Mouse (Mus musculus) cerebellum, adult 2 months (tissue): ENCODE results near the gene Atg7.

Experiments used
- CTCF ChIP-seq: fragments of 200-500 bp; IDR thresholded peaks from 2 replicates; pipeline ENCODE4 v1.5.1; 2011; ENCODE audit warnings: low read depth, mild to moderate bottlenecking, control low read depth, low read length, moderate library complexity, borderline replicate concordance; ENCODE audit not compliant: insufficient read depth
- POLR2A ChIP-seq: fragments of 200-500 bp; IDR thresholded peaks from 2 replicates; pipeline ENCODE4 v1.6.1; 2011; ENCODE audit warnings: low read length, control low read depth, borderline replicate concordance; ENCODE audit not compliant: insufficient read depth

DNA sequence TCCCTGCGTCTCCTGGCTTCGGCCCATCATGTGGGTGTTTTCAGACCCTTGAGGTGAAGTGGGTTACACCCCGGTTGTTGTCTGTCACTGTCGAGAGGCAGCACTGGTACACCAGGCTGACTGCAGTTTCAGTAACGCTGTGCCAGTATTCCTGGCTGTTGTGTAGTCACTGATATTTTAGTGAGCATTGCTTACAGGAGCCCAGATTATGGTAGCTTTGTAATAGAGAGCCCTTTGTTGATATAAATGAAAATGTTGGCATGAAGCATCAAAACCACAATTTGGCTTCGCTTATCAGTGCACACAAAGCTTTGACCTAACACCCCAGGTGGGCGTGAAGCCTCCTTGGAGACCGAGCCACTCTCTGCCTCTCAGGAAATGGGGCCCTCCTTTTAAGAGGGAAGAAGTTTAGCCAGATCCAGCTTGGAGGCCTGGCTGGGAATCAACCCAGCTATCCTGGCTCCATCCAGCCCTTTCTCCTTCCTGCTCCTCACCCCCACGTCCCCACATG lies 177.1 kb downstream of the Atg7 start:
- TF ChIP-seq POLR2A (no peak), CTCF (no peak)
